Comparison of ENCODE assay signal across 8 mouse cellular contexts in the genomic region with DNA sequence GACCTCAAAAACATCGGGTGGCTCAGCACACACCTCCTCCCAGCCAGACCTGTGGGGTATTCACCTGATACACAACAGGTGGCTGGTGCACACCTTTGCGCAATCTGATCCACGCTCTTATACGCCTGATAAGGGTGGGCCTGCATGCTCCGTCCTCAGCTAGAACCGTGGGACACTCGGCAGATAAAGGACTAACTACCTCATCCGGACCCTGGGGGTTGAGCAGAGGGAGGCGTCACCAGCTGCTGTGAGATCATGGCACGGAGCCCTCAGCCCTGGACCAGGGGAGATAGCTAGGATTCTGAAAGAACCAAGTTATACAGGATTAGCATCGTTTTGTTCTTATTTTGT. TPM values are rescaled to one million over a fixed set of nuclear protein-coding genes. Genes with fewer than 3 reads are reported as not detected.
DNase-seq lines count a peak whose midpoint lies in the region; ATAC-seq and TF ChIP-seq lines count a peak whose summit lies in the region.

A gene (plus strand): TSS at position 73 of the 351 bp plus-strand sequence.

- peak within 1 kb of the TSS; percentile 87 for H3K9ac ChIP-seq in heart, embryonic 15.5 days

- WGBS in heart, embryonic 15.5 days = under 1% methylated on average over 11 of the region's 11 CpGs
- WGBS in lung, adult 2 months = under 1% methylated on average over 11 of the region's 11 CpGs

- no peaks in the 10 kb centered on the region for H3K27me3 ChIP-seq in heart, embryonic 15.5 days

- peak; percentile 43; the same call in 1 of the 2 replicates for TF ChIP-seq POLR2A in lung, adult 2 months (IDR thresholded peaks at IDR 0.05; ENCODE audit: borderline replicate concordance, extremely low read depth, low read depth, low read length)

- H3K9me3 ChIP-seq in heart, embryonic 15.5 days (replicated peaks) = no peaks in the 10 kb centered on the region

- ATAC-seq in erythroblast, adult 5-6 weeks (replicated peaks; ENCODE audit: low FRiP score, poor library complexity, severe bottlenecking) = peak; percentile 67
- ATAC-seq in heart, embryonic 15.5 days (replicated peaks; ENCODE audit: insufficient number of reproducible peaks, insufficient read depth, low FRiP score, low read depth) = peak; percentile 60
- peak; percentile 32; the same call in 1 of the 2 replicates for ATAC-seq in neutrophil, adult 5-6 weeks (ENCODE audit: extremely low read depth, insufficient number of reproducible peaks, low FRiP score, poor library complexity, severe bottlenecking)

- H3K4me3 ChIP-seq in heart, embryonic 15.5 days = peak within 1 kb of the TSS; percentile 88
- H3K4me3 ChIP-seq in lung, adult 2 months (replicated peaks; ENCODE audit: extremely low read depth, low read depth, low read length) = peak within 1 kb of the TSS; percentile 87

- peaks cover 28% of the 10 kb centered on the region for H3K4me1 ChIP-seq in heart, embryonic 15.5 days (replicated peaks)
- H3K4me1 ChIP-seq in lung, adult 2 months (ENCODE audit: control insufficient read depth, insufficient read depth, low read length) = peaks cover 6% of the 10 kb centered on the region; the same call in 1 of the 2 replicates

- peak; percentile 48 for DNase-seq in ES-CJ7 (ENCODE audit: low read depth, low spot score)
- peak; percentile 69 for DNase-seq in adrenal gland, postnatal 25 days
- DNase-seq in kidney, postnatal 10 days = peak; percentile 77
- no peak for DNase-seq in lung, adult 2 months
- peak; percentile 63 for DNase-seq in thymus, postnatal 25 days

- no peaks in the 10 kb centered on the region for H3K36me3 ChIP-seq in heart, embryonic 15.5 days

- H3K27ac ChIP-seq in heart, embryonic 15.5 days = peak within 1 kb of the TSS; percentile 96

- TF ChIP-seq CTCF in lung, adult 2 months (IDR thresholded peaks at IDR 0.05; ENCODE audit: insufficient read depth, low read length) = no peak

- H3K4me2 ChIP-seq in heart, embryonic 15.5 days = peak within 1 kb of the TSS; percentile 74

RNA-seq across cellular contexts. Expression of the gene that starts here (rescaled TPM):
- not detected in 2 replicates for total RNA-seq in adrenal gland, postnatal 25 days (2021)
- total RNA-seq in erythroblast, adult 5-6 weeks (2015; ENCODE audit: low replicate concordance) = not detected in 2 replicates
- 0.60 and 8.5 TPM in 2 replicates for total RNA-seq in erythroblast, adult 5-6 weeks (2017; ENCODE audit: low replicate concordance)
- polyA plus RNA-seq in heart, embryonic 15.5 days (2015; fragmentation: Nextera tagmentation; extraction: Ambion mirVana) = not detected in 2 replicates
- not detected in 2 replicates for polyA plus RNA-seq in lung, adult 2 months (2012; rRNA removed)
- 2.0 TPM in 1 of 2 replicates, not detected in the other for total RNA-seq in neutrophil, adult 5-6 weeks (2017)

Comparison
In these comparisons a context has a peak if more than half of its experiments do, and no peak if none do; other contexts are left out.
1. Peak in DNase-seq in adrenal gland, postnatal 25 days; RNA of the gene not detected or under 1 TPM.
2. Peak in ATAC-seq, H3K4me3 ChIP-seq, H3K27ac ChIP-seq, H3K9ac ChIP-seq and H3K4me2 ChIP-seq in heart, embryonic 15.5 days; RNA of the gene not detected or under 1 TPM.